Mouse (Mus musculus) myocyte (in vitro differentiated cells): ENCODE measurements around the gene Meis2.

Experiments used
- MAX ChIP-seq: IDR thresholded peaks from one replicate; pipeline ENCODE4 v1.6.1; 2011; ENCODE audit warnings: low read depth, mild to moderate bottlenecking, control low read depth
- MYOD1 ChIP-seq, 3 experiments: IDR thresholded peaks; one replicate each; pipeline ENCODE4 v1.6.1; 2011; ENCODE audit warnings: control low read depth in 2 of 3, low read depth in 2 of 3, mild to moderate bottlenecking in 2 of 3, moderate library complexity in 1 of 3; ENCODE audit not compliant: insufficient read length in 2 of 3, control insufficient read depth in 1 of 3
- POLR2A ChIP-seq: IDR thresholded peaks from one replicate; pipeline ENCODE4 v1.6.1; 2011; ENCODE audit warnings: low read depth, mild to moderate bottlenecking, control low read depth, moderate library complexity; ENCODE audit not compliant: insufficient read length
- POLR2AphosphoS2 ChIP-seq: IDR thresholded peaks from one replicate; pipeline ENCODE4 v1.6.1; 2011; ENCODE audit warnings: low read depth, control low read depth; ENCODE audit not compliant: insufficient read length
- SRF ChIP-seq: IDR thresholded peaks from one replicate; pipeline ENCODE4 v1.6.1; 2011; ENCODE audit warnings: low read depth; ENCODE audit not compliant: control insufficient read depth, insufficient read length
- TCF12 ChIP-seq: IDR thresholded peaks from one replicate; pipeline ENCODE4 v1.6.1; 2011; ENCODE audit warnings: mild to moderate bottlenecking, control low read depth; ENCODE audit not compliant: poor library complexity, insufficient read depth, severe bottlenecking

- TF ChIP-seq POLR2A (no peak), POLR2AphosphoS2 (no peak), TCF12 (no peak), MYOD1 (IDR thresholded peaks at IDR 0.05; ENCODE audit: control insufficient read depth in 1 of 3, insufficient read length in 2 of 3, low read depth in 2 of 3) (no peak), SRF (no peak), MAX (no peak)
Measured at GRCm38 (mm10) chr2:116105179-116105578, 39.5 kb upstream of the Meis2 start.
